Mouse (Mus musculus) adrenal gland, postnatal 10 days (tissue): Measurements from ENCODE around the gene Trpc4ap. TPM values are rescaled to one million over a fixed set of nuclear protein-coding genes. Genes with fewer than 3 reads are reported as not detected.
A peak's percentile ranks its signal among the peaks of the same experiment; 100 is the strongest.

Experiments
- DNase-seq: peaks from one replicate; pipeline ENCODE4 v3.0.0; 2021; ENCODE audit warnings: mixed read lengths
- total RNA-seq, 2 experiments: library from RNA; stranded (reverse); gene quantifications; 2 replicates each; pipeline ENCODE4 v1.2.3; 2021

Gene Trpc4ap
- total RNA-seq, 2 experiments from 2014 or later, result 103 to 118 TPM

DNA sequence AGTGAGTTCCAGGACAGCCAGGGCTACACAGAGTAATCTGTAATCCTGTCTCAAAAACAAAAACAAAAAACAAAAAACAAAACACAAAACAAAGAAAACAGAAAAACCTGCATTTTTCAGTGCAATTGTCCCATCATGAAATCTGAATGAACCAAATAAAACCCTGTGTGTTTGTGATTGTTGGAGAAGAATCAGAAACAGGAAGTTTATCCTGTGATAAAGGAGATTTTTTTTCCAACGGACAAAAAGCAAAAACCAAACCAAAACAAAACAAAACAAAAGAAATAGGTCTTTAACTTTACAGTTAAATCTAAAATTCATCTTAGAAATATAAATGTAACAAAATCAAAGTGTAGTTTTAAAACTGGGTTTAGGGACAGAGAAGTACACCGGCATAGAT, 2.4 kb upstream of the Trpc4ap start:
- no peak for DNase-seq

DNA sequence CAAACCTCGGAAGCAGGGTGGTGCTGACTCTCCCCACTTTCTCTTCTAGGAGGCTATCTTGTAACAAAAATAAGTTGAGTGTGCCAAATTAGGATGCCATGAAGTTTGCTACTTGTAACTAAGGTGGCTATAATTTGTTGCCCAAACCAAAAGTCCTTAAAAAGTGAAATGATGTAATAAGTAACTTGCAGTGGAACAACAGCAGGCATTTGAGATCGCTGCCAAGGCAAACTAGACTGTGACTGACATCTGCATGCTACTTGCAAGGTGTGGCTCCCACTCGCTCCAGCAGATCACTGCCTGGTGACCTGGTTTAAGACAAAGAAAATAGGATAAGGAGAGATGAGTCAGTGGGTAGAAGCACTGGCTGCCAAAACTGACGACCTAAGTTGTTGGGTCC, 952 bp upstream of the Trpc4ap start:
- DNase-seq, result no peak

DNA sequence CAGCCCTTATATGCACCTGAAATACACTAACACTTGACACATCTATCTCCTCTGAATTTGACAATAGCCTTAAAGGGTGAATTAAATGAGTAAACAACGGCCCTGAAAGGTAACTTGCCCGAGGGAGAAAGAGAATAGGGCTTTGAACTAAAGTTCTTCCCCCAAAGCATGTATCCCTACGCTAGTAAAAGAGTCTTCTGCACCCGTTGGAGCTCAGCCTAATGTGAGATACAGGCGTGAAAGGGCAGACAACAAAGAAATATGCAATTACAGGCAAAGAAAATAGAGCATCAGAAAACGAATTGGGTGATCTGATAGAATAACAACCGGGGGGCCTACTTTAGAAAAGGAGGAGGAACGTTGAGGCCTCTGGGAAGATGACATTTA, 855 bp downstream of the Trpc4ap start:
- no peak for DNase-seq

DNA sequence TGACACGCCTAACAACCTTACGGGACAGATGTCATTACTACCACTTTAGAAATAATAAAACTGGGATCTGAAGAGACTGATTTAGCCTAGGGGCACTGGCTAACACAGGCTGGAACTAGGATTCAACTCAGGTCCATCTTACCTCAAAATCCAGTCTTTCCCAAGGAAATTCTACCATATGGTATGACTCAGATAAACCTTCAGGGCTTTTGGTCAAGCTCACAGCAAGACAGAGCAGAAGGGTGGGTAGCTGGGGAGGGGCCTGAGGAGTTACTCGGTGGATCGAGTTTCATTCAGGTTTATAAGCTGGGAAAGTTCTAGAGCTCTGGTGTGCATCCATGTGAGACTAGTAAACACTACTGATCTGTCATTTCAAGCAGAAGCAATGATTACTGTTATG, 3.0 kb downstream of the Trpc4ap start:
- no peak for DNase-seq

DNA sequence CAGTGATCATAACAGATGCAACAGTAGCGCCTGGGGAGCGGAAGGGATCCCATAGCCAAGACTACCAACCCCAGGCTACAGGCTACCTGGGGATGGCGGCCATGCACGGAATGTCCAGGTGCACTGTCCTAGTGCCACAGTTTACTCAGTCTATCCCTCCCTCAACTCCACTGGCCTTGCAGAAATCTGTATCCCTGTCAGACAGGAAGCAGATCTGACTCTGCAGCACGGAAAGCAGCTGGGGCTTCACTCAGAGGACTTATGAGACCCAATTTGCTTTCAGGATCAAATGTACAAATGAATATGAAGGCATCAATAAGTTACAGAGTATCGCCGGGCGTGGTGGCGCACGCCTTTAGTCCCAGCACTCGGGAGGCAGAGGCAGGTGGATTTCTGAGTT, 4.4 kb downstream of the Trpc4ap start:
- DNase-seq, result no peak

DNA sequence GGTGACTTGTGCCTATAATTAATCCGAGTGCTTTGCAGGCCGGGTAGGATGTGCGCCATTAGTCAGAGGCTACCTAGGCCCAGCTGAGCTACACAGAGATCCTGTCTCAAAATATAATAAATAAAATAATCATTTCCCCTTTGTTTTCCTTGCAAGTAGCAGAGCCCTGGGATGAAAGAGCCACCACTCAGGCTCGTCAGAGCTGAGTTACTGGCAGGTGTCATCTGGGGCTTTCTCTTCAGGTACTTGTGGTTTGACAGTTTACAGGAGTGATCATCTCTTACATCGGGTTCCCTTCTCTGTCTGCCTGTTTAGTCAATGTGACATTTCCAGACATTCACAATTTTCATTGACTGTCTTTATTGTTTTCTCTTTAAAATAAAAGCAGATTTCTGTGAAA, 5.6 kb downstream of the Trpc4ap start:
- DNase-seq, result no peak

DNA sequence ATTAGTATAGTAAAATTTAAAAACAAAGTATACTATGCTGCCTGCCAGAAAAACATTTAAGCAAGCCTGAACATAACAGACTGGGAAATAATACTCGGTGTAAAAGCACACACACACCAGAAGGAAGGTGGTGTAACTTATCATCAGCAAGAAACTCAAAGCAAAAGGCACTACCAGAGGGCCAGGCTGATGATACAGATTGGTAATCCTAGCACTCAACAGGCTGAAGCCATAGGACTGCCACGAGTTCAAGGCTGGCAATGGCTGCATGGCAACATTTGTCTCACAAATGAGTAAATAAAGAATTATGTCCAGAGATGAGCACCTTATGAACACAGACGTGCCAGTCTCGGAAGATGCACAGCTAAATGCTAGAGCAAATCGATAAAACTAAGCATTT, 8.4 kb downstream of the Trpc4ap start:
- DNase-seq, result no peak

DNA sequence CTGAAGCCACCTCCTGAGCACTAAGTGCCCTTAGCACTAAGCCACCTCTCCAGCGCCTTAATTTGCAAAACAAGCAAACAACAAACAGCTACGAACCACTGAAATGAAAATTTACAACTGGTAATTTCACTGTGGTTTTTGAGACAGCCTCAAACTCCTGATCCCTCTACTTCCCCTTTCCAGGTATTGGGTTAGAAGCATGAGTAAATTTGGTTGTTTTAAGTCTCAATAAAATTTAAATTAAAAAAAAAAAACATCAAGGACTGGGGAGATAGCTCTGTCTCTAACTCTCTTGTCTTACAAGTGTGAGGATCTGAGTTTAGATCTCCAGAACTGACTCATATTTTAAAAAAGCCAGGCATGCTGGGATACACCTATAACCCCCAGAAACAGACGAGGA, 9.0 kb downstream of the Trpc4ap start:
- no peak for DNase-seq

DNA sequence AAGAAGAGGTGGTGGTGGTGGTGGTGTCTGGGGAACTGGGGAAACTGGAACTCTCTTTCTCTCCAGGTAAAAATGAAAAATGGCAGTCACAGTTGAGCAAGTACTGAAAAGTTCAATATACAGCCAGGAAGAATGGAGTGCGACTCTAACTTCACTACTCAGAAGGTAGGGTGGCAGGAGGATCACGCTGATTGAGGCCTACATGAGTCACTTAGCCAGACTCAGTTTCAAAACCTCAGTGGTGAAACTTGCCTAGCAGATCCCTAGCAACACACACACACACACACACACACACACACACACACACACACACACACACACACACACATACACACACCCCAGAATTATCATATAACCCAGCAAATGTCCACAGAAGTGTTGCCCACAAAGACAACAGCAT, 10.3 kb downstream of the Trpc4ap start:
- no peak for DNase-seq

DNA sequence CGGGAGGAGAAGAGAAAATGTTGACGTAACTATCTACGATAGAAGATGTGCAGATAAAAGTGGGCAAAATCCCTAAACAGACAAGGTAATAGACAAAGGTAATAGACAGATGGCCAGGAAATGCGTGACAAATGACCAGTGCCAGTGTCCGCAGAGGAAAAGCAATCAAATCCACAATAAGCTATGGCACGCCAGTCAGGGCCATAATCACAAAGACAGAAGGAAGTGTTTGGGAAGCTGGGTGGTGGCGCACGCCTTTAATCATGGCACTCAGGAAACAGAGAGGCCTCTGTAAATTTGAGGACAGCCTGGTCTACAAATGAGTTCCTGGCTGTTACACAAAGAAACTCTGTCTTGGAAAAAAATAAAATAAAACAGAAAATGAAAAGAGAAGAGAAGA, 11.0 kb downstream of the Trpc4ap start:
- no peak for DNase-seq

DNA sequence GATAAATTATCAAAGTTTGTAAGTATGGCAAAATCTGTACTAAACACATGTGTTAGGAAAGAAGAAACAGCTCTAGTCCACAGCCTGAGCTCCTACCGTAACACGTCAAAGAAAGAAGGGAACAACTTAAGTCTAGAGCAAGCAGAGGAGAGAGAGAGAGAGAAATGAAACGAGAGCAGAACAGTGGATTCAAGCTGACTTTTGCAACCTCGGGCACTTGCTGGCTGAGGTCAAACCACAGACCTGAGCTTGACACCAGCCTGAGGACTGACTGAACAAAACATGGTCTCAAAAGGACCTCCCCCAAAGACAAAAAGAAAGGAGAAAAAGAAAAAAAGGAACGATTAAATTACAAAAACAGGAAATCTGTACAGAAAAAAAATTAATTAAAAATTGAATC, 11.6 kb downstream of the Trpc4ap start:
- DNase-seq, result no peak

DNA sequence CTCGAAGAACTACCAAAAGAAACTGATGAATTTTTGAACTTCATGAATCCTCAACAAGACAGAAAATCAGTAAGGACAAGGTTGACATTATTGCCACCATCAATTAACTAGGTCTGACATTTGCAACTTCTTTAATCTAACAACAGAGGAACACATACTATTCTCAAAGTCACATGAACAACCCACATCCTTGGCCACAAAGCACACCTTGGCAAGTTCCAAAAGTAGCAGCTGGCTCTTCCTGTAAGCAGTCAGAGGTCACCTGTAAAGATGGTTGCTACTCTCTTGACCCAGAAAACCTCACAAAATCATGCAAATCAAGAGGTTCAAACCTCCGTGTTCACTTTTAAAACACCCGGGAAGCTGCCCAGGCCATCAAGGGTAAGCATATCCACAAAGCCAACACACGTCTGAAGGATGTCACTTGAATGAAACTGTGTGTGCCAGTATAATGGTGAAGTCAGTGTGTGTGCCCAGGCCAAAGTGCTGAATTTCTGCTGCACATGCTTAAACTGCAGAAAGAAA, 12.5 kb downstream of the Trpc4ap start:
- DNase-seq, result no peak

DNA sequence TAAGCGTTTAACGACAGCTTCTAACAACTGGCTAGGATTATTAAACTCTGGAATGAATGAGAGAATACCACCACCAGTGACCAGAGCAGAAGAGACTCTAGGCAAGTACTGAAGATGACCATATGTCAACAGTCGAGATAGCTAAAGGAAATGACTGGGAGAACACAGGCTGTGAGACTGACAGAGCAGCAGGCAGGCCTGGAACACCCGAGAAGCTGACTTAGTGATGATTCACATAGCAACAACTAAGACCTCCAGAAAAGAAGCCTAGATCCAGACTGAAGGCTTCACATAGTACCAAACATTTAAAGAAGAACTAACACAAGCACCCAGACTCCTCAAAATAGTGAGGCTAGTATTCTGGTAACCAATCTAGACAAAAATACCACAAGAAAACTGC, 17.1 kb downstream of the Trpc4ap start:
- no peak for DNase-seq

DNA sequence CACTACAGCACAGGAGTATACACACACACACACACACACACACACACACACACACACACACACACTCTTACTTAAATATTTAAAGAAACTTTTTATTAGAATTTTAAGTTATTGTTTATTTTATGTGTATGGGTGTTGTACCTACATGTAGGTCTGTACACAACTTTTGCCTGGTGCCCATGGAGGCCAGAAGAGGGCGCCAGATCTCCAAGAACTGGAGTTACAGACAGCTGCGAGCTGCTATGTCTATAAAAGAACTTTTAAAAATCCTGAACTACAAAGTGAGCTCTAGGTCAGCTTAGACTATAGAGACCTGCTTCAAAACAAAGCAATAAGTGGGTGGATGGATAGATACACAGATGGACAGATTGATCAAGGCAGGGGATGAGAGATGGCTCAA, 18.6 kb downstream of the Trpc4ap start:
- peak; percentile 81 for DNase-seq

DNA sequence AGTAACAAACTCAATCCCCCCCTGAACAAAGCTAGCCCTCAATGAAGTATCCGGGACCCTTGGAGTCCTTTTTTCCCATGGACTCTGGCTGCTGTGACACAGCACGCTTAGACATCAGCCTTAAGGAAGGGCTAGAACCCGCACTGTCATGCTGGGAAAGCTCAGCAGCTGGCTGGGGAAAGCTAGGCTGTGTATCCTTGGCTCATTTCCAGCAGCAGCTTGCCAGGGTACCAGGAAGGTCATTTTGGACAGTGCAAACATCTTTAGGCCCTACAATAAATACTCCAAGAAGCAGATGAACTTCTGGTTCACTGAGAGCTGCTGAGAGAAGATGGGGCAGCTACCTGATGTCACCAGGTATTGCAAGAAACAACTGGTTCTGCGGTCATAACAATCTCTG, 20.9 kb downstream of the Trpc4ap start:
- DNase-seq, result peak; percentile 70

DNA sequence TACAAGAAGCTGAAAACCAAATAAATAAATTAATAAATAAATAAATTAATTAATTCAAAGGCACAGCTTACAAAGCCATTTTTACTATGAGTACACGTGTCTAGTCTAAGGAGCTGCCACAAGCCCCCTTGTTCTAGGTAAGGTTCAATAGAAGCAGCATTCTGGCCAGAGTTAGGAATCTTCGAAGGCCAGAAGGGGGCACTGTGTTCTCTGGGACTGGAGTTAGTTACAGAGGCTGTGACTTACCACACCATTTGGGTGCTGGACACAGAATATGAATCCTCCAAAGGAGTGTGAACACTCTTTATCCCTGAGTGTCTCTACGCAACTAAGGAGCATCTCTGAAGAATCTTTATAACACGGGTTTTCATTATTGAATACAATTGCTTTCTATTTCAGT, 23.7 kb downstream of the Trpc4ap start:
- DNase-seq, result peak; percentile 40

DNA sequence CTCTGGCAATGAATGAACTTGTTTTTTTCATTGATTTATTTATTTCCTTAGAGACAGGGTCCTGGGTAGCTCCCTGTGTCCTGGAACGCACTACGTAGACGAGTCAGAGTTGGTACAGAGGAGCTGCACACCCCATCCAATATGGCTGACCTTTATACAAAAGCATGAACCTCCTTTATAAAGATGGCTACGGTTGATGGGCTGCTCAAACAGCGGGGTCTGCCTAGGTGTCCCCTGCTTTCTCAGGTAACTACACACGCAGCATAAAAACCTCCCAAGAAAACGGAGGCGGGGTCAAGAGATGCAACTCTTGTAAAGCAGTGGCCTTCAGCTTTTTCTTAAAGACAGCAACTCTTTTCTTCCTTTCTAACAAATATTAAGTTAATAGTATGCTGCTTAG, 24.3 kb downstream of the Trpc4ap start:
- no peak for DNase-seq

DNA sequence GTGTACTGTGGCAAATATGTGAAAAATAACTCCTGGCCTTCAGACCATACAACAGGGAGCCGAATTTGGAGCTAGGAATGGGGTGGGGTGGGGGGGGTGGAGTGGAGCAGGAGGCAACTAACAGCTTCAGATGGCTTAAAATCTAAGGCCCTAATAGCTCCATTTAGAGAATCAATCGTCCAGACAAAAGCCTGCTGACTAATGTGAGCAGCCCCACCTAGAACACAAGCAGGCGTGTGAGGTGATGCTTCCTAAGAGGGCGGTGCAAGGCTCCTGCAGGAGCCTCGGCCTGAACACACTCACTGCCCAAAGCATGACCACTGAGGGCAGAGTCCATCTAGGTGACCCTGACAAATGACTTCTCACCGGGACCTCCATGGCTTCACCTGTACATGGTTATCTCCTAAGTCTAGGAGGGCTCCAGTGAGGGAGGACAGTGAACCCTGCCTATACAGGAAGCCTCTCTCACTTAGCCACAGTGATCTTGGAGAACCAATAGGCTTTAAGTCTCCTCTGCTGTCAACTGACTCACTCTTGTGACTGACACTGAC, 28.2 kb downstream of the Trpc4ap start:
- no peak for DNase-seq

DNA sequence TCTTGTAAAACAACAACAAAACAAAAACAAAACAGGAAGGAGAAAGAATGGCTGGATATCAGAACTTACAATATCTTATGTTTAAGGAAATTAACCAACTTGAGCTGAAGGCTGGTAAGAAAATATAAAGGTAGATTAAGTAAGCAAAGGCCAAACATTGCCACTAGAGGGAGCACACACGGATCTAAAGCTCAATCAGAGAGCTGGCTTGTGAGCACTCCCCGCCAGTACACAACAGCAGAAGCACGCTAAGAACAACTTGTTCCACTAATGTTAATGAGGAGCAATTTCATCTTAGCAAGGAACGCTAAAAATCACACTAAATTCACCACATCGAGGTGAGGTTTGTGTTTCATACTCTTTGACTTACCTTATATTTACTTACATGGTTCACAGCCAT, 29.1 kb downstream of the Trpc4ap start:
- DNase-seq, result peak; percentile 64

DNA sequence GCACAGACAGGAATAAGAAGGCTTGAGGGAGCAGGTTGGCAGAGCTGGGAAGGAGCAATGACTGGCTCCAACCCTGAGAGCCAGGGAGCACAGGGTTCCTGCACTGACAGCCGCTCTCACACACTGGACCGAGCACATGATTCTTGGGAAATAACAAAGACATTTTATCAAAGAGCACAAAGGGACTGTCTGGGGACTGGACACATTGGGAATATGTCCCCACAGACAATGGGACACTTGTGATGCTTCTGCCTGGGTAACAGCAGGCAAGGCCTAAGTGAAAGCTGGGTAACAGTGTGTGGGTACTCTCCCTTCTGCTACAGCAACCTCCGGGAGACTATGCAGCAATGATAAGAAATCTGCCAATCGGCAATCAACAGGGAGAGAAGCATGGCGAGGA, 29.8 kb downstream of the Trpc4ap start:
- DNase-seq, result no peak

DNA sequence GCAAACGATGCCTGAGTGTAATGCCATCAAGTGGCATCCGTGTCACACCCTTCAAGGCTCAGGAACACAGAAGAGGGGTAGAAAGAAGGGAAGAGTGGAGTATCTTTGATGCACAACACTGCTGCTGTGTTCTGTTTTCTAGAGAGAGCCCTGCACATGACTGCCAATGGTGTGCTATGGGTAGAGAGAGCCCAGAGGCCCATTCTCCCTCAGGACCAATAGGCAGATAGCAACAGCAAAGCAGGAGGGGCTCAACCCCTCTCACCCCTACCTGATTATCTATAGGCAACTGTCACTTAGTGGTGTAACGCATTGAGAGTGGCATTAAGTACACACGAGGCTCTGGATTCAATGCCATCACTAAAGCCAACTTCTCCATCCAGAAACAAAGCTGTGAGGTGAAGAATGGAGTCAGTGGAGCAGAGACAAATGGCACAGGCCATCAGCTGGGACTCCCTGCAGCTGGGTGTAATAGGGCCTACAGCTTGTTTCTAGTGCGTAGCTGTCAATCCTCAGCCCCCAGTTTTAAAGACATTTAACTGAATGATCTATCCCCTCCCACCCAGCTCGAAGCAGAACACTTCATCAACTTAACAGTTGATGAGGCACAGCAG, 36.3 kb downstream of the Trpc4ap start:
- DNase-seq, result no peak

DNA sequence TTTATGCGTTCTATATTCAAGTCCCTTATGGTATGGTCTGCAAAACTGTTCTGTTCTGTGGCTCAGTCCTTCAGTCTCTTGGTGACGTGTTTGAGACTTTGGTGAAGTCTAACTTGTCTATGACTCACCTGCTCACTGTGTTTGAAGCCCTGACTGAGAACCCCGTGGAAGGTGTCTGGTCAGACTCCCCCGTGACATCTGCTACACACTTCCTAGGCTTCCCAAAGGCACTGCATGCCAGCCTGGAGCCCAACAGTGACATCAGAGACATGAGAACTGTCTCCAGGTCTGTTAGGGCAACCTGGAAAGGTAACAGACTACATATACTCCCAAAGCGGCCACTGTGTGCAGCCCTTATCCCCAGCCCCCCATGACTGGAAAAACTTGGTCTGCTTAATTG, 39.6 kb downstream of the Trpc4ap start:
- DNase-seq, result no peak

DNA sequence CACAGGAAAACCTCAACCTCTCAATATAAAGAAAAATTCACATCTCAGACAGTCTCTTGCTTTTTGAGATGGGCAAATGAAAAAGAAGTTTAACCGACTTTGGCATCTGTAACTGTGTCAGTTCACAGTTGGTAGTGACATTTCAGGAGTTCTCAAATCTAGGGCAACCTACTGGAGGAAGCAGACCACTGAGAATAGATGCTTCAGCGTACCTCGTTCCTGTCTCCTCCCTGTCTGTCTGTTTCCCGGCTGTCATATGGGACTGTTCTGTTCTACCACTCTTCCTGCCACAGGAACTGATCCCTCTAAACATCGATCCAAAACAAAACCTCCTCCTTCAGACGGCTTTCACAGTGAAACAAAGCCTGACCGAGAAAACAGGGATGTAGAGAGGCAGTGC, 46.4 kb downstream of the Trpc4ap start:
- DNase-seq, result no peak
